Mouse (Mus musculus) cerebellum, adult 2 months (tissue): ENCODE measurements around the gene Pde1c.

ENCODE experiments used
- CTCF ChIP-seq: fragments of 200-500 bp; IDR thresholded peaks from 2 replicates; pipeline ENCODE4 v1.5.1; 2011; ENCODE audit warnings: low read depth, mild to moderate bottlenecking, control low read depth, low read length, moderate library complexity, borderline replicate concordance; ENCODE audit not compliant: insufficient read depth
- POLR2A ChIP-seq: fragments of 200-500 bp; IDR thresholded peaks from 2 replicates; pipeline ENCODE4 v1.6.1; 2011; ENCODE audit warnings: low read length, control low read depth, borderline replicate concordance; ENCODE audit not compliant: insufficient read depth

DNA sequence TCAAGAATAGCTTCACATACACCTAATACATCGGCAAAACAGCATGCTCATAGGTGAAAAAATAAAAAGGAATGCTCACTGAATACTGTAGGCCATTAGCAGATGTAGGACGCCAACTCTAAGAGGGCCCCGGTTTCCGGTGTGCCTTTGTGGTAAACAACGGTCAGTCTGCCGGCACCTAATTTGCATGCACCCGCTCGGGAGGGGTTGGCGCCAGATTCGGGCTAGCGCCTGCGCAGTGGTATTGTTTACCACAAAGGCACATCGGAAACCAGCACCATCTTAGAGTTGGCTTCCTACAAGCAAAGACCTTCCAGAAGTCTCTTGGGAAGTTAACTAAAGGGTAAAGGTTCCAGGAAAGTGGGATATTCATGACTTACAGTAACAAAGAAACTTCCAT lies 199.4 kb downstream of the Pde1c start:
- TF ChIP-seq CTCF (no peak), POLR2A (no peak)
